In genomic region chr3:62340154-62340760, GRCm38 (mm10) we compare ENCODE assay signal across 8 mouse cellular contexts. TPM values are rescaled to one million over a fixed set of nuclear protein-coding genes. Genes with fewer than 3 reads are reported as not detected.
A peak's percentile ranks its signal among the peaks of the same experiment; 100 is the strongest.
DNase-seq lines count a peak whose midpoint lies in the region; ATAC-seq and TF ChIP-seq lines count a peak whose summit lies in the region.

No protein-coding gene starts in this region.

- H3K9ac ChIP-seq in hindbrain, postnatal 0 days (replicated peaks; ENCODE audit: low read length), result peak overlapping the region; percentile 54; the same call in 1 of the 2 replicates
- peak overlapping the region; percentile 75; the same call in 1 of the 2 replicates for H3K9ac ChIP-seq in midbrain, embryonic 12.5 days (replicated peaks)

- H3K4me3 ChIP-seq in hindbrain, postnatal 0 days (ENCODE audit: low read length), result peak overlapping the region; percentile 83
- peak overlapping the region; percentile 81 for H3K4me3 ChIP-seq in midbrain, embryonic 12.5 days
- H3K4me3 ChIP-seq in thymus, adult 2 months (ENCODE audit: control insufficient read depth, insufficient read depth, low read length), result no peak overlapping the region

- H3K27me3 ChIP-seq in hindbrain, postnatal 0 days (ENCODE audit: insufficient read depth, low read length), result no peaks in the 10 kb centered on the region
- peaks cover 30% of the 10 kb centered on the region for H3K27me3 ChIP-seq in midbrain, embryonic 12.5 days
- peaks cover 10% of the 10 kb centered on the region for H3K27me3 ChIP-seq in thymus, adult 2 months (ENCODE audit: control insufficient read depth, insufficient read depth, low read length)

- no peaks in the 10 kb centered on the region for H3K36me3 ChIP-seq in hindbrain, postnatal 0 days (ENCODE audit: insufficient read depth, low read length)
- no peaks in the 10 kb centered on the region for H3K36me3 ChIP-seq in midbrain, embryonic 12.5 days
- H3K36me3 ChIP-seq in thymus, adult 2 months (ENCODE audit: control insufficient read depth, insufficient read depth, low read length), result no peaks in the 10 kb centered on the region

- no peak overlapping the region for H3K27ac ChIP-seq in hindbrain, postnatal 0 days
- no peak overlapping the region for H3K27ac ChIP-seq in midbrain, embryonic 12.5 days (replicated peaks)
- H3K27ac ChIP-seq in thymus, adult 2 months (ENCODE audit: control insufficient read depth, insufficient read depth, low read length), result no peak overlapping the region

- WGBS in hindbrain, postnatal 0 days, result 8% methylated on average over 16 of the region's 16 CpGs
- 4% methylated on average over 16 of the region's 16 CpGs for WGBS in midbrain, embryonic 12.5 days
- 77% methylated on average over 16 of the region's 16 CpGs for WGBS in thymus, adult 2 months

- peak; percentile 88 for DNase-seq in heart, adult 11 months
- no peak for DNase-seq in heart, adult 9 months (ENCODE audit: low spot score in 2 of 2)
- peak; percentile 3 for DNase-seq in embryo, embryonic 9.5 days (ENCODE audit: extremely low spot score)
- DNase-seq in hindbrain, postnatal 0 days (ENCODE audit: low spot score), result peak; percentile 14
- DNase-seq in thymus, adult 2 months, result no peak
- no peak for DNase-seq in adrenal gland, postnatal 14 days
- DNase-seq in yolk sac, embryonic 10.5 days (ENCODE audit: low spot score), result no peak

- H3K4me1 ChIP-seq in hindbrain, postnatal 0 days (ENCODE audit: insufficient read depth, low read length), result no peaks in the 10 kb centered on the region
- H3K4me1 ChIP-seq in midbrain, embryonic 12.5 days, result peaks cover 13% of the 10 kb centered on the region; the same call in 1 of the 2 replicates
- peaks cover 5% of the 10 kb centered on the region; the same call in 1 of the 2 replicates for H3K4me1 ChIP-seq in thymus, adult 2 months (replicated peaks; ENCODE audit: control insufficient read depth, insufficient read depth, low read length)

- no peaks in the 10 kb centered on the region for H3K9me3 ChIP-seq in hindbrain, postnatal 0 days (ENCODE audit: low read length)
- H3K9me3 ChIP-seq in midbrain, embryonic 12.5 days, result no peaks in the 10 kb centered on the region

- no peak for TF ChIP-seq POLR2A in thymus, adult 2 months (IDR thresholded peaks at IDR 0.05; ENCODE audit: control insufficient read depth, extremely low read depth, insufficient read depth, low read length, poor library complexity)

- H3K4me2 ChIP-seq in hindbrain, postnatal 0 days (ENCODE audit: low read depth, low read length), result peak overlapping the region; percentile 76
- peak overlapping the region; percentile 82 for H3K4me2 ChIP-seq in midbrain, embryonic 12.5 days (replicated peaks)

- no peak for TF ChIP-seq CTCF in hindbrain, postnatal 0 days (IDR thresholded peaks at IDR 0.05; ENCODE audit: low read depth)
- TF ChIP-seq CTCF in thymus, adult 2 months (IDR thresholded peaks at IDR 0.05; ENCODE audit: borderline replicate concordance, control insufficient read depth, extremely low read depth, insufficient read depth, low read length, poor library complexity), result no peak

- ATAC-seq in hindbrain, postnatal 0 days, result 0 out of 2 replicates have a peak, but pooled peaks have one; percentile 11
- no peak for ATAC-seq in midbrain, embryonic 12.5 days (ENCODE audit: low FRiP score, low read depth)

RNA-seq across cellular contexts. Expression of gene Arhgef26, which starts 2.1 kb away (rescaled TPM):
- total RNA-seq in hindbrain, postnatal 0 days (2014; rRNA removed), result 31.3 TPM in 2 replicates
- polyA plus RNA-seq in hindbrain, postnatal 0 days (2015; fragmentation: Nextera tagmentation; extraction: Ambion mirVana), result 21.7 and 23.1 TPM in 2 replicates
- 6.4 and 7.9 TPM in 2 replicates for polyA plus RNA-seq in midbrain, embryonic 12.5 days (2016; fragmentation: Nextera tagmentation; extraction: Ambion mirVana)
- polyA plus RNA-seq in thymus, adult 2 months (2012; rRNA removed), result 0.57 and 0.87 TPM in 2 replicates
- 5.1 and 5.8 TPM in 2 replicates for total RNA-seq in adrenal gland, postnatal 14 days (2021)

Comparison
In these comparisons a context has a peak if more than half of its experiments do, and no peak if none do; other contexts are left out.
1. DNase-seq: peak in heart, adult 11 months (single experiment), embryo, embryonic 9.5 days (single experiment) and hindbrain, postnatal 0 days (single experiment); none in heart, adult 9 months (0 of 2), thymus, adult 2 months (single experiment), adrenal gland, postnatal 14 days (single experiment) and yolk sac, embryonic 10.5 days (single experiment).